Mouse (Mus musculus) naive thymus-derived CD4-positive, alpha-beta T cell, adult 2 months (primary cell): ENCODE measurements around the gene Draxin.
A peak's percentile ranks its signal among the peaks of the same experiment; 100 is the strongest.
"Not testable (repeated sequence)": the region's sequence is repeated elsewhere in the genome, so short reads cannot be mapped to it uniquely, and the experiment has no call there.

Source experiments
- DNase-seq: peaks from one replicate; pipeline ENCODE4 v3.0.0-alpha.2; 2011; ENCODE audit warnings: low read depth

Gene Draxin

GRCm38 (mm10) chr4:148130561-148131413, at the start of gene Draxin:
Gene Draxin, minus strand, starts transcription at chr4:148130698.
- DNase-seq: no peak

GRCm38 (mm10) chr4:148177716-148178115, 47.2 kb upstream of the Draxin start:
- no peak for DNase-seq

DNA sequence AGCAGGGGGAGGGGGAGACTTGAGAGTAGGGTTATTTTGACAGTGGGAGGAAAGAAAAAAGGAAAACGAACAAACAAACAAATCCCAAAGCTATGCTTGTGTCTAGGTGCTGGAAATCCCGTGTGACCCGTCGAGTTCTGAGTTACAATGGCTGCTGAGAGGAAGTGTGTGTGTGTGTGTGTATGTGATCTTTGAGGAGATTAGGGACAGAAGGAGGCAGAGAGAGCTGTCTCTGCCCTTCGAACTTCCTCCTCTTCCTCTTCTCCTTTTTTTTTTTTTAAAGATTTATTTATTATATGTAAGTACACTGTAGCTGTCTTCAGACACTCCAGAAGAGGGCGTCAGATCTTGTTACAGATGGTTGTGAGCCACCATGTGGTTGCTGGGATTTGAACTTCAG, 46.1 kb upstream of the Draxin start:
- not testable (repeated sequence) for DNase-seq

DNA sequence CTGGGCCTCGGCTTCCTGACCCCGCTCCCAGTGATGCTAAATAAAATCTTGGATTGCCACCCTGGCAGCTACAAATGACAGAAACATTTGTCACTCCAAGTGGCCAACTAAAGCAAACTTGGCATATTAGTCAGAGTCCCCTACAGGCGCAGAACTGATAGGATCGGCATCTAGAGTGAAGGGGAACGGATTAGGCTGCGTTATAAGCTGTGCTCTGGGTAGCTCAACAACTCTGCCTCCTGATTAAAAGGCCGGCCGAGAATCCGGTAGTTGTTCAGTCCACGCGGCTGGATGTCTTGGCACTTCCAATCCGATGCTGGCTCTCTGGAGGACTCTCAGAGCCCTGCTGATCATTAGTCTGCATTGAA, 44.0 kb upstream of the Draxin start:
- DNase-seq: no peak

DNA sequence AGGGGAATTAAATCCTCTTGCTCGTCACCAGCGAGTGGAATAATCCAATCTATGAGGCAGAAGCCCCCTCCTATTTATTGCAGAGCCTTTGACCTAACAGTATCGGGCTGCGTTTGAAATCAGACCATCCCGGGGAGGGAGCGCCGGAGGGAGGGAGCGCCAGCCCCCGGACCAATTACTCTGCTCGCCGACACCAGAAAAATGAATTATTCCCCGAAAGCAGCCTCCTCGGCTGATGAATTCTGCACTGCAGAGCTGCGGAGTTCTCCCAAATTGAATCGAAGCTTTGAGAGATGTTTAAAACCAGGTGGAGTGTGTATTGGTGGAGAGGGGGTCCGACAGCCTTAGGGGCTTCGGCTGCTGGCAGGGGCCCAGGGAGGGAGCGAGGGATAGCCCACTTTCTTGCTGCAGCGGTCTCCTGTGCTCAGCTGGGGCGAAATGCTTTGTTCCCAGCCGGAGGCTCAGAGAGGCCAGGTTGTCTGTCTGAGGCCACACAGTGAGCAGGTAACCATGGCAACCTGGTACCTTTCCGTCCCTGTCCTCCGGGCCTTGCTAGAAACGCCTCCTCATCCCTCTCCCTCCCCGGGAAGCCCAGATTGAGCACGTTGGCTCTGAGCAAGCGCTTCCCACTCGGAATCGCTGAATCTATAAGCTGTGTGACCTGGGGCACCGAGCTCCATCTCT, 43.5 kb upstream of the Draxin start:
- DNase-seq: no peak

GRCm38 (mm10) chr4:148171261-148171660, 40.8 kb upstream of the Draxin start:
- DNase-seq: no peak

DNA sequence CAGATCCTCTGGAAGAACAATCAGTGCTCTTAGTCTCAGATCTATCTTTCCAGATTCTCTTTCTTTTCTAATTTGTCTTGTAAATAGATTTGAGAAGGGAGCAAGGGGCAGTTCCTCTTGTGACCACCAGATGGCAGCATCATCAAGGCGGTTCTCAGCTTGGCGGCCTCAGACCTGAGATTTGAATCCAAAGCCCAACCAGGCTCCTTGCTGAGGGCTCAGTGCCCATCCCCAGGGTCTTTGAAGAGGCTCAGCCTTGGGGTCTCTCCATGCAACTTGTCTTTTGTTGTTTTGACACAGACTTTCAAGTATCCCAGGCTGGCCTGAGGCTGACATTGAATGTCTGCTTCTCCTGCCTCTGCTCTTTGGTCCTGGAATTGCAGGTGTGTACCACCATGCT, 40.3 kb upstream of the Draxin start:
- DNase-seq: peak; percentile 79

DNA sequence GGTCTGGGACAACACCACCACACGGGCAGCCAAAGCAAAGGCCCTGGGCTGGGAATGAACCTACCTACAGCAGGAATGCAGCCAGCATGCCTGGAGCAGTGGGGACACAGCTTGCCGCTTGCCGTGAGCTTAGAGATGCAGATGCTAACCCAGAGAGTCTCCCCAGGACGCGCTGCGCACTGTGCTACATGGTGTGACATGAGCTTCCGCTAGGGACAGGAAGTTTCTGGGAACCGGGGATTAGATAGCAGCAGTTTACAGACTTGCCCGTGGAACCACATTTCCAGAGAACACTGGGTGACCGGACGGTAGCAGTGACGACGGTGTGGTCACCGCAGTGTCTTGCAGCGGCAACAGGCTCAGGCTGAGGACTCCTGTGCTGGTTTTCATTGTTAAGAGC, 39.1 kb upstream of the Draxin start:
- DNase-seq: peak; percentile 32

DNA sequence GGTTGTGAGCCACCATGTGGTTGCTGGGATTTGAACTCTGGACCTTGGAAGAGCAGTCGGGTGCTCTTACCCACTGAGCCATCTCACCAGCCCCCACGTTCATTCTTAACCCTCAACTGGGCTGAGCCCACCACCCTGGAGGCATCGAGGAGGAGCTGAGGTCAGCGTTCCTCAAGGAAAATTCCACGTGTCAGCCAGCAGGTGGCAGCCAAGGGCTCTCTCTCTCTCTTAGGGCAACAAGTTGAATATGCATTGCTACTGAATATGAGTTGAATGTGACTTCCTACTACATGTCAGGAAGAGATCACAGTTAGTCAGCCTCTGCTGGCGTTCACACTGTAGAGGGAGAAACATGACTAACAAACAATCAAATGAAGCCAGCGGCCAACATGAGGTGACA, 37.8 kb upstream of the Draxin start:
- peak; percentile 85 for DNase-seq

DNA sequence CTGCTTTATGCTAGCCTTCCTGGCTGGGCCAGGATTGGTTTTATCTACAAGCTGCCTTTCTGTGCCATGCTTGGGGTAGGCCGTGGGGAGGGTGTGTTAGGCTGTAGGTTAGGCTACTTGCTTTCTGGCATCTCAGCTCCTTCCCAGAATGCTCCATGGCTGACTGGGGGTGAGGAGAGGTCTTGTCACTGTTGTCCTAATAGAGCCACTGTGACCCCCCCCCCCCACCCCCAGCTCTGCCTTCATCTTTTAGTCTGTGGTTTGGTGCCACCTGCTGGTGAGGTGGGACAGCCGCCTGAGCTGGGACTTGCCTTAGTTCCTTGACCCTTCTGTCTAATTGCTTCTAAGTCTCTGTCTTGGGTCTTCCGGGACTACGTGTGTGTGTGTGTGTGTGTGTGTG, 36.5 kb upstream of the Draxin start:
- DNase-seq: peak; percentile 83

DNA sequence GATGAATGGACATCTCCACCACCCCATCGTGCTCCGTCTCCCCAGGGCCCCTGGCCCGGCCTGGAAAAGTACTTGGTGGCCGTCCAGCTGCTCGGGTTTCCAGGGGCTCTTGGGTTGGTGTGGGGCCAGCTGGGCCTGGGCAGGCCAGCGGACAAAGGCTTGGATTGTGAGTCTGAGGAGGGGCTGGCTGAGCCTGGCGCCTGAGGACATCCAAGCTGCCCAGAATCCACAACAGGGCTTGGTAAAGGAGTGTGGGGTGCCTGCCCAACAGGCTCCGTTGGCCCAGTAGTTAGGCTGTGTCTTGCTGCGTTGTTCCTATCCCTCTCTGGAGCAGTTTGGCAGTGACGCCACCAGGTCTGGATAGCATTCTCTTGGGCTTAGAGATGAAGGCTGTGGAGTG, 35.9 kb upstream of the Draxin start:
- DNase-seq: no peak

DNA sequence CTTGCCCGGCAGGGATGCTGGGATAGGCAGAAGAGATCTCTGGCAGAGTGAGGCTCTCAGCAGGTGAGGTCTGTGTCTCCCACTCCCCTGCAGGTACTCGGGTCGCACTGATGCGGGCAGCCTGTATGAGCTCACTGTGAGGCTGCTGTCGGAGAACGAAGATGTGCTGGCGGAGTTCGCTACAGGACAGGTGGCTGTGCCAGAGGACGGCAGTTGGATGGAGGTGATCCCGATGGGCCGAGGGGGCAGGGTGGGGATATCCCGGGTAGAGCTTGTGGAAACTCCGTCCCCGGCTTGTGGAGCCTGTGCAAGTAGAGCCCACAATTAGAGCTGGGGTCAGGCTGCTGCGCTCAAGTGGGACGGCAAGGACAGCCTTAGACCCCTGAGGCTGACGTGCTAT, 35.1 kb upstream of the Draxin start:
- DNase-seq: no peak

GRCm38 (mm10) chr4:148164461-148164860, 34.0 kb upstream of the Draxin start:
- no peak for DNase-seq

GRCm38 (mm10) chr4:148164002-148164439, 33.5 kb upstream of the Draxin start:
- peak; percentile 84 for DNase-seq

DNA sequence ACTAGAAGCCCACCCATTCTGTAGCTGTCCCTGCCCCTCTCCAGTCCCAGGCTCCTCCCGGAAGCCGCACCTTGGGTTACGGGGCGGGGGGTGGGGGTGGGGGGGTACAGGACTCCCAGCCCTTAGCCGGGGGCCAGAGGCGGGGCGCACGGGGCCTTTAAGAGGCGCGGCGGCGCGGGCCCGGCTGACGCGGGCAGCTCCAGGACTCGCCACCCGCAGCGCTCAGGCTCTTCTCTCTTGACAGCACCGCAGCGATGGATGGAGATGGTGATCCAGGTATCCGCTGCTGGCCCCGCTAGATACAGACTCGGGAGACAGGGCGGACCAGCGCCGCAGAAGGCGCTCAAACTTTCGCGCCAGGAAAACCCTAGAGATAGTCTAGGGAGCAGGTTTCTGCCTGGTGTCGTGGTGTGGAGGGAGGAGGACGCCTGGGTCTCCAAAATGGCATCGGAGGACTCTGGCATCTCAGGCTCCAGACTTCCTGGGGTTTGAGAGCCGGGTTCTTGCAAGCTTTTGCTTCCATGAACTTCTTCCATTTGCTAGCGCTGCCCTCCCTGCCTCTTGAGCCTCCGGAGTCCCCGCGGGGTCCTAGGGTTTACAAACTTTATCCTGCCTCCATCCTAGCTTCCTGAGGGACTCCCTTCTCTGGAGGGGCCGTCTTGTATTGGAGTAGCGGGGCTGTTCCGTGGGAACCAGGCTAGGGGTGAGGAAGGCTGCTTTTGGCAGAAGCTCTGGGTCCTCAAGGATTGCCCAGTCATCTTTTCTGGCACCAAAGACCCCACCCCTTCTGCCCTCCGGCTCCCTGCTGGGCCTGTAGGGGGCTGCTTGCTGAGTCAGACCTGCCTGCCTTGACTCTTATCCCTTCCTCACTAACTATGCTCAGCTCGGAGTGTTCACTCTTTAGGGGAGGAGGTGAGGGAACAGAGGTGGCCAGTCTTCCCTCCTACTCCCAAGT, 30.2 kb upstream of the Draxin start, which contains the start of the genes Fbxo44 and Fbxo2:
Gene Fbxo44, minus strand, starts transcription at position 47 of the 955 bp plus-strand sequence.
Gene Fbxo2, plus strand, starts transcription at position 186 of the 955 bp plus-strand sequence.
- no peak for DNase-seq

DNA sequence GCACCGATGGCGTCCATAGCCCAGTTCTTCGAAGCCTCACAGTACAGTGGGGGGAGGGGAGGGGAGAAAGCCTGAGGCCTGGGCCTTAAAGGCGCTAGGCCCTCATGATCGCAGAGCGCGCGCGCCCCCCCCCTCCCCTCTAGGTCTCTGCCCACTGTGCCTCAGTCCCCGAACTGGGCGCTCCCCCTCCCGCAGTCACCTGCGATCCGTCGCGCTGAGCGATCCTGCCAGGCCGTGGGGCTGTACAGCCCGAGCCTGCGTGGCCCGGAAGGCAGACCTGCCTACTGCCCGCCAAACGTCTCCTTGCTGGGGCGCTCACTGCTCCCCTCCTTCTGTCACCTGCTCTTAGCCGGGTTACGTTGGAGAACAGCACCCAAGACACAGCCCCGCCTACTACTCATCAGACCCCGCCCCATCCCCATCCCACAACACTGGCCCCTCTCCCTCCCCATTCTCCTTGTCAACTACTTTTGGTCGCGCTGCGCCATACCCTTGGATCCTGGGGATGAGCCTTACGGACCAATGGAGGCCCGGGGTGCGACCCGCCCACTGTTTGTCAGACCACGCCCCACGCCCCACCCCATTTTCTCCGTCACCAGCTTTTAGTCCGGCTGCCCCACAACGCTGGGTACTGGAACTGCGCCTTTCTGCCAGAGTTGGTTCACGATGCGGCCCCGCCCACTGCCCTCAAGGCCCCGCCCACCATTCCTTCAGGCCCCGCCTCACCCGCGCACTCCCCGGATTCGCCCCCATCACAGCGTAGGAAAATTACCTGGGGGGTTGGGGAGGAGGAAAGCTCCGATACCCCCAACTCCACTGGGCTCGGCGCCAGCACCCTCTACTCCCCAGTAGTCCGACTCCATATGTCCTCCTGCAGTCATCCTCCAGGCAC, 29.3 kb upstream of the Draxin start:
- DNase-seq: peak; percentile 88

DNA sequence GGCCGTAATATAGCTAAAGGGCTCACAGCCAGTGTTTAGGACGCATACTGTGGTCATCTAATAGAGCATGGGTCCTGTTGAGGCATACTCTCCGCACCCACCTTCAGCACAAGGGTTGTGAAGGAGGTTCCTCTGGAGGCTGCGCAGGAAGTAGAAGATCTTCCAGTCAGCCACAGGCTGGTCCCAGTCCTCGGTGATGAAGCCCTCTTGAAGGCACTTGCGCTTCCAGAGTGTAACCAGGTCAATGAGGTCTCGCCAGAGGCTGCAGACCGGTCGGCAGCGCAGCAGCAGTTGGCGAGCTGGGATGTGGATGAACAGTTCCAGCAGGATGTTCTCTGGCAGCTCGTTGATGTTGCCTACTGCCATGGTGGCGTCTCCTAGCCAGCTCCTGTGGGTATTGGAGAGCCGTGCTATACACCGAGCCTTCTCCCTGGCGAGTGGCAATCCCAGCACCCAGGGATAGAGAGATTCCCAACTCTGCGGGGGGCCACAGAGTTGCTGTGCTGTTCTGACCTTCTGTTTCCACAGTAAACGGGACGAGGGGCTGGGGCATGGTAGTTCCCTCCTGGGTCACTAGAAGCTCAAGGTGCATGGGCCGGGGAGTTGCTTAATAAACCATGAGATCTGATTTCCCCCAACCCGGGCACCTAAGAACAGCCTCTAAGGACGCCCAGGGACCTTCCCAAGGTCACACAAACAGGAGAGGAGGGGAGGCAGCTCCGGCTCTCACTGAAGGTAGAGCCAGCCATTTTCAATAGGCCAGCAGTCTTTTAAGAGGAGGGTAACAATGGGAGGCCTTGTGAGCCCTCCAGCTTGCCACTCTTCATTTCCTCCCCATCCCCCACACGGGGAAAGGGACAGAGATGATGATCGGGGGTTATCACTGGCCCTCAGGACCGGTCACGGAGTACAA, 28.2 kb upstream of the Draxin start:
- peak; percentile 30 for DNase-seq

- DNase-seq: peak; percentile 71
Measured at GRCm38 (mm10) chr4:148154982-148155381, 24.5 kb upstream of the Draxin start.

- no peak for DNase-seq
Measured at GRCm38 (mm10) chr4:148154006-148154405, 23.5 kb upstream of the Draxin start.

DNA sequence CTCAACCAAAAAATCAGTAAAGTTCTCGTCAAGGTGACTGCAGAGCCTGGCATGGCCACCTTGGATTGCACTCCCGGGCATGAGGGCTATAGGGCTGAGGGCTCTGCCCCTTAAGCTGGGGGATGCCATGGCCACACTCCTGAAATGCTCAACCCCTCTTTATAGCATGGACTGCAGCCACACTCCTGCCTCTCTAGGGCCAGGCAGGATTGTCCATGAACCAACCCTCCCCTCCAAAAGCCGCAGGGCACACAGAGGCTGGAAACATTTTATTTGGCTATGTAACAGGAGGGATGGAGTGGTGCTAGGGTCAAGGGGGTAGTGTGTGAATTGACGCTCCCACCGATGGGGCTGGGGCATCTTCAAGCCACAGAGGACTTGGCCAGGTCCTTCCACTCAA, 22.0 kb upstream of the Draxin start:
- DNase-seq: no peak
